Mouse (Mus musculus) forebrain, embryonic 14.5 days (tissue): ENCODE measurements around the gene Slc27a1. TPM values are rescaled to one million over a fixed set of nuclear protein-coding genes. Genes with fewer than 3 reads are reported as not detected.

Experiments used
- ATAC-seq: fragments of 200-750 bp; cut with Nextera tagmentation; 2 replicates; pipeline ENCODE4 v1.8.0; 2017; ENCODE audit warnings: mild to moderate bottlenecking, moderate library complexity
- DNase-seq: peaks from one replicate; pipeline ENCODE4 v3.0.0-alpha.2; 2015; ENCODE audit warnings: low spot score
- H3K27ac ChIP-seq: fragments of 300-500 bp; sonication (generic); 2 replicates; pipeline ENCODE4 v1.5.1; 2014; ENCODE audit warnings: low read depth, mild to moderate bottlenecking, control low read depth, low read length, moderate library complexity
- H3K27me3 ChIP-seq: fragments of 300-500 bp; sonication (generic); replicated peaks from 2 replicates; pipeline ENCODE4 v1.6.1; 2014; ENCODE audit warnings: low read length, control low read depth, mixed read lengths; ENCODE audit not compliant: control insufficient read depth, insufficient read depth
- H3K36me3 ChIP-seq: fragments of 300-500 bp; sonication (generic); 2 replicates; pipeline ENCODE4 v1.6.1; 2014; ENCODE audit warnings: low read length, control low read depth; ENCODE audit not compliant: control insufficient read depth, insufficient read depth
- H3K4me1 ChIP-seq: fragments of 300-500 bp; sonication (generic); 2 replicates; pipeline ENCODE4 v1.6.1; 2014; ENCODE audit warnings: antibody characterized with exemption, low read length, control low read depth; ENCODE audit not compliant: control insufficient read depth, insufficient read depth
- H3K4me2 ChIP-seq: fragments of 300-500 bp; sonication (generic); 2 replicates; pipeline ENCODE4 v1.6.1; 2014; ENCODE audit warnings: mild to moderate bottlenecking, control low read depth, low read length
- H3K4me3 ChIP-seq: fragments of 300-500 bp; sonication (generic); 2 replicates; pipeline ENCODE4 v1.5.1; 2014; ENCODE audit warnings: low read depth, low read length, control low read depth
- H3K9ac ChIP-seq: fragments of 300-500 bp; sonication (generic); 2 replicates; pipeline ENCODE4 v1.6.1; 2014; ENCODE audit warnings: mild to moderate bottlenecking, low read length, control low read depth, moderate library complexity
- H3K9me3 ChIP-seq: fragments of 300-500 bp; sonication (generic); replicated peaks from 2 replicates; pipeline ENCODE4 v1.6.1; 2016; ENCODE audit warnings: low read length, control low read depth, mixed read lengths; ENCODE audit not compliant: control insufficient read depth
- WGBS: fragments of 180-500 bp; shearing (Covaris S2); extraction: QIAGEN DNeasy Blood & Tissue Kit; methylation state at CpG from one replicate; pipeline ENCODE4 v1.1.7; 2014; 5-methylcytosine and 5-hydroxymethylcytosine counted together
- polyA plus RNA-seq: library from polyadenylated mRNA; unstranded; fragments of >200 nt; fragmentation: Nextera tagmentation; extraction: Ambion mirVana; gene quantifications from 2 replicates; pipeline ENCODE4 v1.2.1, GENCODE M21; 2014

The Slc27a1 gene
- polyA plus RNA-seq, 1 experiment from 2014 or later: 25.8 TPM

GRCm38 (mm10) chr8:71612141-71612540, 43.5 kb downstream of the Slc27a1 start:
- no peak for DNase-seq
- no peak for ATAC-seq
- 39% methylated on average over 5 of the region's 5 CpGs for WGBS
- H3K36me3 ChIP-seq: peaks cover 38% of the 10 kb centered on the region
- no peaks in the 10 kb centered on the region for H3K9me3 ChIP-seq
- H3K4me2 ChIP-seq: peak overlapping the region; percentile 63
- H3K27ac ChIP-seq: no peak overlapping the region
- peak overlapping the region; percentile 84 for H3K4me3 ChIP-seq
- H3K9ac ChIP-seq: peak overlapping the region; percentile 79
- H3K27me3 ChIP-seq: no peaks in the 10 kb centered on the region
- H3K4me1 ChIP-seq: peaks cover 7% of the 10 kb centered on the region

- no peaks in the 10 kb centered on the region for H3K27me3 ChIP-seq
- 72% methylated on average over 4 of the region's 4 CpGs for whole genome bisulfite sequencing
- H3K36me3 ChIP-seq: peaks cover 51% of the 10 kb centered on the region
- peaks cover 7% of the 10 kb centered on the region for H3K4me1 ChIP-seq
- ATAC-seq (no peak), DNase-seq (no peak)
- no peak overlapping the region for H3K4me2 ChIP-seq
- H3K4me3 ChIP-seq: no peak overlapping the region
- no peak overlapping the region for H3K27ac ChIP-seq
- H3K9ac ChIP-seq: no peak overlapping the region
- H3K9me3 ChIP-seq: no peaks in the 10 kb centered on the region
These were observed 44.7 kb downstream of the Slc27a1 start for GRCm38 (mm10) chr8:71613418-71613817.

- DNase-seq: no peak
- no peak overlapping the region for H3K27ac ChIP-seq
- no peaks in the 10 kb centered on the region for H3K27me3 ChIP-seq
- no peak overlapping the region for H3K9ac ChIP-seq
- no peaks in the 10 kb centered on the region for H3K9me3 ChIP-seq
- H3K36me3 ChIP-seq: peaks cover 85% of the 10 kb centered on the region
- no peak overlapping the region for H3K4me2 ChIP-seq
- no peaks in the 10 kb centered on the region for H3K4me1 ChIP-seq
- 96% methylated on average over 2 of the region's 2 CpGs for WGBS
- H3K4me3 ChIP-seq: no peak overlapping the region
- ATAC-seq: no peak
These were observed 51.1 kb downstream of the Slc27a1 start for GRCm38 (mm10) chr8:71619786-71620185.

- peaks cover 13% of the 10 kb centered on the region for H3K4me1 ChIP-seq
- no peak overlapping the region for H3K4me2 ChIP-seq
- H3K27me3 ChIP-seq: peaks cover 2% of the 10 kb centered on the region
- no peak overlapping the region for H3K27ac ChIP-seq
- no peak overlapping the region for H3K9ac ChIP-seq
- no peak overlapping the region for H3K4me3 ChIP-seq
- ATAC-seq (no peak), DNase-seq (no peak)
- 75% methylated on average over 1 of the region's 1 CpGs for WGBS
- H3K36me3 ChIP-seq: peaks cover 54% of the 10 kb centered on the region
- H3K9me3 ChIP-seq: no peaks in the 10 kb centered on the region
These were observed 56.4 kb downstream of the Slc27a1 start for GRCm38 (mm10) chr8:71625088-71625487.

GRCm38 (mm10) chr8:71626753-71627152, 58.1 kb downstream of the Slc27a1 start:
- 76% methylated on average over 9 of the region's 9 CpGs for WGBS
- Histone ChIP-seq H3K4me1 (peaks cover 13% of the 10 kb centered on the region), H3K4me3 (no peak overlapping the region), H3K9ac (no peak overlapping the region), H3K36me3 (peaks cover 40% of the 10 kb centered on the region), H3K9me3 (no peaks in the 10 kb centered on the region), H3K27ac (no peak overlapping the region), H3K27me3 (peaks cover 6% of the 10 kb centered on the region), H3K4me2 (no peak overlapping the region)
- ATAC-seq (no peak), DNase-seq (no peak)

GRCm38 (mm10) chr8:71627265-71628099, 58.8 kb downstream of the Slc27a1 start:
- no peak for DNase-seq

GRCm38 (mm10) chr8:71628396-71629095, 59.9 kb downstream of the Slc27a1 start:
- no peaks in the 10 kb centered on the region; the same call in 1 of the 2 replicates for H3K9me3 ChIP-seq
- H3K4me2 ChIP-seq: peak overlapping the region; percentile 93
- peak overlapping the region; percentile 43 for H3K4me3 ChIP-seq
- H3K27me3 ChIP-seq: peaks cover 6% of the 10 kb centered on the region
- peak overlapping the region; percentile 68 for H3K9ac ChIP-seq
- WGBS: 9% methylated on average over 16 of the region's 16 CpGs
- H3K27ac ChIP-seq: peak overlapping the region; percentile 46; the same call in 1 of the 2 replicates
- ATAC-seq: no peak
- DNase-seq: no peak
- peaks cover 25% of the 10 kb centered on the region for H3K36me3 ChIP-seq
- H3K4me1 ChIP-seq: peaks cover 13% of the 10 kb centered on the region

More at GRCm38 (mm10) chr8:71627265-71628099, 58.8 kb downstream of the Slc27a1 start:
- Histone ChIP-seq H3K4me2 (no peak overlapping the region), H3K4me3 (no peak overlapping the region), H3K27me3 (peaks cover 6% of the 10 kb centered on the region), H3K9ac (no peak overlapping the region), H3K36me3 (peaks cover 32% of the 10 kb centered on the region), H3K9me3 (no peaks in the 10 kb centered on the region), H3K27ac (no peak overlapping the region), H3K4me1 (peaks cover 13% of the 10 kb centered on the region)
- WGBS: 52% methylated on average over 9 of the region's 9 CpGs
- no peak for ATAC-seq

GRCm38 (mm10) chr8:71629096-71629697, 60.5 kb downstream of the Slc27a1 start:
- Histone ChIP-seq H3K4me3 (peak overlapping the region; percentile 43), H3K4me1 (peaks cover 13% of the 10 kb centered on the region), H3K9me3 (no peaks in the 10 kb centered on the region; the same call in 1 of the 2 replicates), H3K4me2 (peak overlapping the region; percentile 93), H3K36me3 (peaks cover 21% of the 10 kb centered on the region), H3K27ac (peak overlapping the region; percentile 46; the same call in 1 of the 2 replicates), H3K27me3 (peaks cover 6% of the 10 kb centered on the region), H3K9ac (peak overlapping the region; percentile 68)
- ATAC-seq: peak; percentile 87
- WGBS: under 1% methylated on average over 50 of the region's 55 CpGs
- peak; percentile 93 for DNase-seq
